Mouse (Mus musculus) ES-Bruce4 (cell line): ENCODE results near the gene Rpl35. TPM values are rescaled to one million over a fixed set of nuclear protein-coding genes. Genes with fewer than 3 reads are reported as not detected.
A peak's percentile ranks its signal among the peaks of the same experiment; 100 is the strongest.

Experiments used
- H3K27ac ChIP-seq: 2 replicates; pipeline ENCODE4 v1.5.1; 2012; ENCODE audit warnings: low read length, inconsistent platforms; ENCODE audit not compliant: insufficient read depth
- H3K27me3 ChIP-seq: 2 replicates; pipeline ENCODE4 v1.6.1; 2012; ENCODE audit warnings: mild to moderate bottlenecking, low read length, inconsistent platforms; ENCODE audit not compliant: control insufficient read depth, poor library complexity, insufficient read depth, severe bottlenecking
- H3K36me3 ChIP-seq: 2 replicates; pipeline ENCODE4 v1.6.1; 2012; ENCODE audit warnings: inconsistent platforms, mild to moderate bottlenecking, low read length, moderate library complexity; ENCODE audit not compliant: control insufficient read depth, poor library complexity, insufficient read depth, severe bottlenecking
- H3K4me1 ChIP-seq: one replicate; pipeline ENCODE4 v1.8.1; 2011; ENCODE audit warnings: low read length; ENCODE audit not compliant: control insufficient read depth, insufficient read depth
- H3K4me3 ChIP-seq: 2 replicates; pipeline ENCODE4 v1.5.1; 2011; ENCODE audit warnings: low read depth, mild to moderate bottlenecking, low read length
- H3K9ac ChIP-seq: 2 replicates; pipeline ENCODE4 v1.6.1; 2012; ENCODE audit warnings: low read depth, mild to moderate bottlenecking, inconsistent platforms; ENCODE audit not compliant: poor library complexity, severe bottlenecking
- H3K9me3 ChIP-seq: replicated peaks from 2 replicates; pipeline ENCODE4 v1.6.1; 2012; ENCODE audit warnings: mild to moderate bottlenecking, low read length, inconsistent platforms; ENCODE audit not compliant: control insufficient read depth, poor library complexity, insufficient read depth, severe bottlenecking
- CTCF ChIP-seq: IDR thresholded peaks from one replicate; pipeline ENCODE4 v1.8.1; 2011; ENCODE audit warnings: low read depth, low read length
- EP300 ChIP-seq: IDR thresholded peaks from 2 replicates; pipeline ENCODE4 v1.6.1; 2011; ENCODE audit warnings: low read depth, low read length; ENCODE audit not compliant: insufficient read depth
- POLR2A ChIP-seq: IDR thresholded peaks from one replicate; pipeline ENCODE4 v1.8.1; 2011; ENCODE audit warnings: low read length; ENCODE audit not compliant: insufficient read depth
- polyA plus RNA-seq: library from polyadenylated mRNA; stranded (reverse); fragments of >200 nt; gene quantifications from 2 replicates; pipeline ENCODE4 v1.2.4, GENCODE M21; 2011; ENCODE audit warnings: low read depth; ENCODE audit not compliant: missing spikeins, insufficient read depth, insufficient read length

The Rpl35 gene
- 289 and 317 TPM in 2 replicates for polyA plus RNA-seq

DNA sequence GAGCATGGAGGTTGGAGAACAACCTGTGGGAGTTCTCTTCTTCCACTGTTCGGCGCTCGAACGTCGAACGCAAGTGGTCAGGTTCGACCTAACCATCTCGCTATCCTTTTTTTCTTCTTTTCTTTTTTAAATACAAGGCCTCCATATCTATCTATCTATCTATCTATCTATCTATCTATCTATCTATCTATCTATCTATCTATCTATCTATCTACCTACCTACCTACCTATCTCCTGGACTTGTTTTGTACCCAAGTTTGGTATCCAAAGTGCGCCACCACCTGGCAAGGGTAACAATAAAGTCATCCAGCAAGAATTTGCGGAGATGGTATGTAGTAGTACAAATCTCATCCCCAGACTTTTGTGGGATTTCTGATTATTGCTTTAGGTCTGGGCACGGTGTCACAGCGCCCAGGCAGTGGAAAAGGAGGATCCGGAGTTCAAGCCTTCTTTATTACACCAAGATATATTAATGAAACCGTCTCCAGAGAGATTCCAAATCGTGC is at the start of gene Rpl35:
Gene Rpl35, minus strand, starts transcription at position 51 of the 506 bp plus-strand sequence.
- H3K36me3 ChIP-seq = peaks cover 38% of the 10 kb centered on the region
- no peaks in the 10 kb centered on the region for H3K9me3 ChIP-seq
- H3K4me1 ChIP-seq = no peaks in the 10 kb centered on the region
- peak within 1 kb of the TSS; percentile 35 for H3K27ac ChIP-seq
- peak within 1 kb of the TSS; percentile 92 for H3K4me3 ChIP-seq
- TF ChIP-seq EP300 = no peak
- TF ChIP-seq POLR2A = no peak
- TF ChIP-seq CTCF = peak; percentile 1
- H3K27me3 ChIP-seq = no peaks in the 10 kb centered on the region
- H3K9ac ChIP-seq = peak within 1 kb of the TSS; percentile 71

DNA sequence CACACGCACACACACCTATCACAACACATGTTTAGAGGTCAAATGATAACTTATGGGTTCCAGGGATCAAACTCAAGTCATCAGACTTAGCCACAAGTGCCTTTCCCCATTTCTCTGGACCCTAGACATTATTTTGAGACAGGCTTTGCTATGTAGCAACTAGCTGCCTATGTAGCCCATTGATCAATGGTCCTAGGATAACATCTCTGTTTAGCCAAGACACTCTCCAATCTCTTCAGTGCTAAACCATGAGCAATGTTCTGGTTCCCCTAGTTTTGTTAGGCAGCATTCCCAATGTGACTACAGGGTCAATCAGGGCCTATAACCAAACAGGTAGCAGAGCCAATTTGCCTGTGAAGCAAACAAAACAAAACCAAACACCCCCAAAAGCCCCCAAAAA is 43.1 kb upstream of the Rpl35 start:
- H3K4me3 ChIP-seq = no peak overlapping the region
- no peaks in the 10 kb centered on the region for H3K4me1 ChIP-seq
- H3K27me3 ChIP-seq = no peaks in the 10 kb centered on the region
- peaks cover 12% of the 10 kb centered on the region for H3K36me3 ChIP-seq
- H3K9ac ChIP-seq = no peak overlapping the region
- TF ChIP-seq EP300 (no peak), CTCF (no peak), POLR2A (no peak)
- H3K9me3 ChIP-seq = no peaks in the 10 kb centered on the region
- no peak overlapping the region for H3K27ac ChIP-seq

DNA sequence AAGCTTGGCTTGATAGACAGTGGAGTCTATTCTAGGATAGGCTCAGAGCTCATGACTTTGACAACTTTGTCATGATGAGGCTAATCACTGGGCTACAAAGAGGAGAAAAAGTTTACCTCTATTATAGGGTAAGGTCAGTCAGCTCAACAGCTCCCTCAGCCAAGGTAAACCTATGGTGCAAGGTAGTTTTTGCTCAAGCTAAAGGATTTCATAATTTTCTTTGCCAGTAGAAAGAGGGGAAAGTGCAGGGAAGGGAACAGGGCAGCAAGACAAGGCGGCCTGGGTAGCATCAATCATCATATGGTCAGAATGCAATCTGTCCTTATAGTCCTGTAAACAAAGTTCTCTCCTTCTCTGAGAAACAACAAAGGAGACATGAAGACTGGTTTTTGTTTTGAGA is 34.8 kb upstream of the Rpl35 start:
- H3K4me3 ChIP-seq = no peak overlapping the region
- no peak overlapping the region for H3K9ac ChIP-seq
- H3K36me3 ChIP-seq = peaks cover 6% of the 10 kb centered on the region
- TF ChIP-seq CTCF = no peak
- H3K4me1 ChIP-seq = no peaks in the 10 kb centered on the region
- no peaks in the 10 kb centered on the region for H3K9me3 ChIP-seq
- no peak overlapping the region for H3K27ac ChIP-seq
- H3K27me3 ChIP-seq = no peaks in the 10 kb centered on the region

DNA sequence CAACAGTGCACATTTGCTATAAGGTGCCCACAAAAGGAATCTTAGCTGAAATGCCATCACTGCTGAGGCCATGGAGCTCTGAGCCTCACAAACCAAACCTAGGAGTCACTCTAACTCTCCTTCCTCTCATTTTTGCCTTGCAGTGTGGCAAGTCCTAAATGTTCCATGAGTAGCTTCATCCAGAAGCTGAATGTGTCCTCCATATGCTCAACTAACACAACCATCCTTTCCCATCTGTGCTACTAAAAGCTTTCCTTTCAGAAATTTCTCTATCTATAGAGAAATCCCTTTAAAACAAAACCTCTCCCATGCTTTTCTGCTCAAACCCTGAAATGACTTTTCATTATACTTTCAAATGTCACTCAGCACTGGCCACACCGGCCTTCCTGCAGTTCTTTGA is 26.2 kb upstream of the Rpl35 start:
- peaks cover 11% of the 10 kb centered on the region for H3K36me3 ChIP-seq

DNA sequence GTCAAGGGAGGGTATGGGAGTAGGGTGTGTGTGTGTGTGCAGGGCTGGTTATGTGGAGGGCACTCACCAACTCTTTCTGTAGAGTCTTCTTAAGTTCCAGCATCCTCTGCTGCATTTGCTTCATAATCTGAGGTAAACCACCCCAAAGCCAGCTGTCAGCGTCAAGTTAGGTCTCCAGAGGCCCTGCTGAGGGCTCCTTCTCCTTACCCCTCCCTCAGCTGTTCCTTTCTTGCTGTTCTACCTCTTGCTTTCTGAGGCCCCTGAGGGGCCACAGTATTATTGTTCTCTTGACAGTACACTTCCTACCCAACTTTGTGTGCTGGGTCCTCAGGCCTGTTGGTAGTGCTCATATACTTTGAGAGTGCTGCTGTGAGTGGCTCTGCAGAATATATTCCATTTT is 14.6 kb upstream of the Rpl35 start:
- Histone ChIP-seq H3K9me3 (no peaks in the 10 kb centered on the region), H3K27ac (no peak overlapping the region), H3K4me3 (no peak overlapping the region), H3K36me3 (peaks cover 26% of the 10 kb centered on the region), H3K9ac (no peak overlapping the region), H3K27me3 (no peaks in the 10 kb centered on the region), H3K4me1 (no peaks in the 10 kb centered on the region)
- no peak for TF ChIP-seq POLR2A
- no peak for TF ChIP-seq EP300
- no peak for TF ChIP-seq CTCF

More for the DNA sequence above, 26.2 kb upstream of the Rpl35 start:
- Histone ChIP-seq H3K9me3 (no peaks in the 10 kb centered on the region), H3K9ac (no peak overlapping the region), H3K4me3 (no peak overlapping the region), H3K4me1 (no peaks in the 10 kb centered on the region), H3K27me3 (no peaks in the 10 kb centered on the region), H3K27ac (no peak overlapping the region)
- TF ChIP-seq CTCF = no peak
- no peak for TF ChIP-seq POLR2A
- TF ChIP-seq EP300 = no peak

DNA sequence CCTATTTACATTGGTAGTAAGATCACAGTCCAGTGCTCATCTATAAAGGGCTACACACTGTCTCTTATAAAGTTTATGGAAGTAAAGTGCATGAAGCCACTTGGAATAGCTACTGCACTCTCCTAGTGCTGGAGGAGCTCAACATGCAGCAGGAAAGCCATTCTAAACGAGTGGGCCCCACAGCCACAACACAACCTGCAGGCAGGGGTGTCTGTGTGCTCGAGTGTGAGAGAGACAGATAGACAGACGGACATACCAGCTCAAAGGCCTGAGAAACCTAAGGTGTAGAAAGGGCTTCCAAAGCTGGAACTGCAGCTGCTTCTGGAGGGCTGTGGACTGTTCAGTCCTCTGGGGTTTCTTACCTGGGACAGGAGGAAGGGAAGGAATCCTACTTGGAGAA is 11.2 kb upstream of the Rpl35 start:
- H3K27me3 ChIP-seq = no peaks in the 10 kb centered on the region
- H3K4me3 ChIP-seq = no peak overlapping the region
- no peak for TF ChIP-seq EP300
- no peak for TF ChIP-seq POLR2A
- TF ChIP-seq CTCF = no peak
- no peak overlapping the region for H3K9ac ChIP-seq
- H3K36me3 ChIP-seq = peaks cover 44% of the 10 kb centered on the region
- H3K27ac ChIP-seq = no peak overlapping the region
- H3K9me3 ChIP-seq = no peaks in the 10 kb centered on the region
- no peaks in the 10 kb centered on the region for H3K4me1 ChIP-seq
